Mouse (Mus musculus): ENCODE results near the gene Zfp185. TPM values are rescaled to one million over a fixed set of nuclear protein-coding genes. Genes with fewer than 3 reads are reported as not detected.
A peak's percentile ranks its signal among the peaks of the same experiment; 100 is the strongest.

Zfp185 gene
- total RNA-seq (2015; ENCODE audit: low replicate concordance): not detected in 2 replicates
- total RNA-seq (2017; ENCODE audit: low replicate concordance): not detected in 2 replicates

DNA sequence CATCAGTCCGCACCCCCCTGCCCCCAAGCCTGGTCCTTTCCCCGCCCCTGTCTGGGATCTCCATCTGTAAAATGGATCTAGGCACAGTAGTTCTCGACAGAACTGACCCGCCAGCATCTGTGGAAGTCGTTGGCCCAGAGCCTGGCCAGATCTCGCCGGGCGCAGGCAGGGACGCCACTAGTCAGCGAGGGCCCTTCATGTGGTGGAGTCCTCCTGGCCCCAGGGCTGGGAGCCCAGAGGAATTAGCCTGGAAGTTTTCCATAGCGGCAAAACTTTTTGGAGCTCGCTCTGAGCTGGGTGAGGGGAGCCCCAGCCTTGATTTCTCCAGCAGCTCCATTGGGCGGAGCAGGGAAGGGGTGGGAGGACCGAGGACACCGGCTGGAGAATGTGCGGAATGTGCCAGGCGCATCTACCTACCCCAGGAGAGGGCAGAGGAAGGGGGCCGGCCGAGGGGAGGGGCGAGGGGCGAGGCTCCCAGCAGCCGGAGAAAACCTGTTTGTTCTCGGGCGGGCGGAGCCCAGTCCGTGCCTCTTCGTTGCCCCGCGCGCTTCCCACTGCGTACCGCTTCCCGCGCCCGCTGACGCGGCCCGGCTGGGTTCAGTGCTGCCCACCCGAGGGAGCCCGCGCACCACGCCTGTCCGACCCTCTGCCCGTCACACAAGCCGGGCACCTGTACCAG is at the start of gene Zfp185:
TSS of gene Zfp185 (plus strand) at position 499 of the 679 bp plus-strand sequence.
- no peak for ATAC-seq (replicated peaks; ENCODE audit: low FRiP score, poor library complexity, severe bottlenecking)

DNA sequence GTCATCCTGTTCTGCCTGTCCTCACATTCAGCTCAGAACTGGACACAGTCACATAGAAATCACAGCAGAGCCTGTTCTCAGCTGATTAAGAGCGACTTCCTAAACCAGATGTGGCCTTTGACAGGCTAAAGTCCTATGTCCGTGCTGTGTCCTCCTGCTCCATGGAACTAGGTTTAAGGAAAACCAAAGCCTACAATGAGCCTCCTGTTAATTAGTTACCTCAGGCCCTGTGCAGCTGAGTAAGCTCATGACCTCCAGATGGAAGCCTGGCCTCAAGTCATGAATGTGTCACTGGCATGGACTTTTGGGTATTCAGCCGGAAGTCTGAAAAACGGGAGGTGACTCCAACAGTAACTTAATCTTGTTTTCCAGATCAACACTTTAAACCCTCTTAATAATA is 33.7 kb upstream of the Zfp185 start:
- no peak for ATAC-seq (replicated peaks; ENCODE audit: low FRiP score, poor library complexity, severe bottlenecking)

DNA sequence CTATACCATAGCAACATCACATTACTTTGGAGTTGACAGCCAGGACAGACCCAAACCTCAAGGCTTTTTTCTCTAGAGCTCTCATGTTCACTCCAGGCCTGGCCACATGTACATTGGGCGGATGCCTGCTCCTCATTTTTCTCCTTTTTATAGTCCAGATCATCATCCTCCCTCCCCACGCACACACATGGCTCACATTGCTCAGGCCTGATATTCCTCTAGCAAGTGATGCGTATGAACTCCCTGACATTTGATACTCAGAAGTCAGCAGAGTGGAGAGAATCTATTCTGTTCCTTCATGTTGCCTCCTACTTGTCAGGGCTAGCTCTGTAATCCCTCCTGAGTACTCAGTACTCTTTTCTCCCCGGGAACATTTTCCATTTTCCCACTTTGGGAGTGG is 30.7 kb upstream of the Zfp185 start:
- ATAC-seq (replicated peaks; ENCODE audit: low FRiP score, poor library complexity, severe bottlenecking): no peak

DNA sequence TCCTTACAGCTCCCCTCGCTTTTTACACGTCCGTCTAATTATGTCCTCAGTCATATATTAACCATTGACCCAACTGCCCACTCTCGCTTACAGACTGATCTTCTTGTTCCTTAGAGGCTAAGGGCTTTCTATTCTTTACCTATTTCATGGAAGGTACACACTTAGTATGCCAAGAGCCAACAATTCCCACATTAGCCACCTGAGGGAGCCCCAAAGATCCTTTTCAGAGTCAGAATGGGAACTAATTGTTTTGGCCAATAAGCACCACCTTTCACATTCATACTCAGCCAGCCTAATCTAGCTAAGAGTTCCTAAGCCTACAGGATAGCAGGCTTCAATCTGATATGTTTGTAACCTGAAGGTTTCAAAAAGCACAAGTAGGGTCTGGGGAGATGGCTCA is 26.7 kb upstream of the Zfp185 start:
- no peak for ATAC-seq (replicated peaks; ENCODE audit: low FRiP score, poor library complexity, severe bottlenecking)

DNA sequence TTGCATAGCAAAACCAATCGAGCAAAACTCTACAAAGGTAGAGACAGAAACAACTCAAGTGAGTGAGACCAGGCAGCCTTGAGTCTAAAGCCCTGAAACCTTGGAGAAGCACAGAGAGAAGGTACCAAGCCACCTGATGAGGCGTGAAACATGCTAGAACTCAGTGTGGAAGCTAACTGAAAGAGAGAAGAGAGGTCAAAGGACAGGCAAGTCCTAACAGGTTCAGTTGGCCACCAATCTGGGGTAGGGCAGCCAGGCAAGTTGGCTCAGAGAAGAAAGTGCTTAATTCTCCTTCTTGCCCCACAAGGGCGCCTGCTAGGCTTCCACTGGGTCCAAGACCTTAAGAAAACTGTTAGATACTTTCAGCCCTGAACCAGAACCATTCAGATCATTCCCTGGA is 25.6 kb upstream of the Zfp185 start:
- no peak for ATAC-seq (replicated peaks; ENCODE audit: low FRiP score, poor library complexity, severe bottlenecking)

DNA sequence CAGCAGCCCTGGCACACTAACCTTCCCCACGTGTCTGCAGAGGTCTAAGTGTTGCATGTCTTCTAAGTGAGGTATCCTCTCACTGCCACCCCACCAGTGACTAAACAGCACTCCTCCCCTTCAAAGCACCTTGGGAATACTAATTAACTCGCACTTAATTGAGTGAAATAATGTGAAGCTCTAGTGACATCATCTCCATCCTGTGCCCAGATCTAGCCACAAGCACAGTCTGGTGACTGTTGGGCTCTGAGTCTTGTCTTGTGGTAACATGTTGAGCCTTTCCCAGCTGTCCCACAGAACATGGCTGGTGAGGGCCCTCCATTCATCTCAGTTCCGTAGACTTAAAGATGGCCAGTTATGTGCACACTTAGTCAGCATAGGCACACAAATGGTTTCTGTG is 24.4 kb upstream of the Zfp185 start:
- no peak for ATAC-seq (replicated peaks; ENCODE audit: low FRiP score, poor library complexity, severe bottlenecking)

DNA sequence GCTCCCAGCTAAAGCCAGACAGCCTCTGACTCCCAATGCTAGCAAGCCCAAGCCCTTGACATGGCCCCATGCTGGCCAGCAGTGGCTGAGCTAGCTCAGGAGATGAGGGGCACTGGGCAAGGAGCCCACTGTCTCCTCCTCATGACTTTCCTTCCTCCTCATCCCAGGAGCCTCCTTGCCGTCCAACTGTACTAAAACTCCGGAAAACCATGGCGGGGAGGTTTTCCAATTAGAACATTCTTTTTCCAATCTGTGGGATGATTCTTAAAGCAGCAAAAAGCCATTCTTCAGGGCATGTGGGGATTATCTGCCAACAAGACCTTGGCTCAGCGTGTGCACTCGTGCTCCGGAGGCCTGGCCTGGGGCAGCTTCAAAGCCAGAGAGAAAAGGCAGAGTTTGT is 4.3 kb upstream of the Zfp185 start:
- no peak for ATAC-seq (replicated peaks; ENCODE audit: low FRiP score, poor library complexity, severe bottlenecking)

DNA sequence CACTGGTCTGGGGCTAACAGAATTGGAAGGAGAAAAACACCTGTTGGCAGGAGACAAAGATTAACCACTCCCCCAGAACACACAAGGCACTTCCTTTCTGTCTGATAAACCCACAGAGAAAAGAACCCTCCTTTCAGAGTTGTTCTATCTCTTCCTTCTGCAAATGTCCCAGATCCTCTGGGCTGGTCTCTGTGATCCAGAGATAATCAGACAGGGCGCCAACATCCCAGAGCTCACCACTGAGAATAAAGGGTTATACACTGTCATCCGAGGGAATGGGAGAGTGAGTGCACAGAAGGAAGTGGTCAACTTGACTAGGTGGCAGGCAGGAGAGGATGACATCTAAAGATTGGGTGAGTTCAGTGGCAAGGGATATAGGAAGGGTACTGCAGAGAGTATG is 1.5 kb upstream of the Zfp185 start:
- ATAC-seq (replicated peaks; ENCODE audit: low FRiP score, poor library complexity, severe bottlenecking): no peak

DNA sequence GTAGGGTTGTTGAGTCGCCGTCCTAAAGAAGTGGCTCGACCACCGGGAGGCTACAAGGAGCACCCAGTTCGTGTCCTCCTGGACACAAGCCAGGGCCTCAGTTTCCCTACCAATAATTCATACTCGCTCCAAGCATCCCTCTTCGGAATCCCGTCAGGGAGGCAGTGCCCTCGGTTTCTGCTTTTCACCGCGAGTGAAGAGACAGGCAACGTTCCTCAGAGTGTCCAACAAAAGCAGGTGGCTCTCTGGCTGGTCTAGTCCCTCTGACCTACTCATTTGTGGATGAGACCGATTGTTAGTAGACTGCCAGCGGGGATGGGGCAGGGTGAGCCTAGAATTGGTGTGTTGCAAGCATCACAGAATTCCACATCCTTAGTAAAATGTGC is 374 bp downstream of the Zfp185 start:
- no peak for ATAC-seq (replicated peaks; ENCODE audit: low FRiP score, poor library complexity, severe bottlenecking)

DNA sequence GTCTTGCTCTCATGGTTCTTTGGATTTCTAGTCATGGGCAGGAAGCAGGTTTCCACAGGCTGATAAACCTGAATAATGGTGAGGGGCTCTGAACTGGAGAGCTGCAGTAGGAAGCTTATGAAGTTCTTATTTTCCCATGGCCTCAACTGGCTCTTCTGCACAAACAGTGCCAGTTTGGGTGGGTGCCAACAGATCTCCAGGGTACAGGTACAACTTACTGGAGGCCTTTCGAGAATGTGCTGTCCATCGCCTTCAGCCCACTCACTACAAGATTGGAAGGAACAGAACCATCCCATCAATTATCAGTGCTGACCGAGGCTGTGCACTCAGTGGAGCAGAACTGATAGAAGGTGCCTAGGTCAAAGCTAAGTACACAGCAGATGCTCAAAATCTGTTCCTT is 1.3 kb downstream of the Zfp185 start:
- ATAC-seq (replicated peaks; ENCODE audit: low FRiP score, poor library complexity, severe bottlenecking): no peak

DNA sequence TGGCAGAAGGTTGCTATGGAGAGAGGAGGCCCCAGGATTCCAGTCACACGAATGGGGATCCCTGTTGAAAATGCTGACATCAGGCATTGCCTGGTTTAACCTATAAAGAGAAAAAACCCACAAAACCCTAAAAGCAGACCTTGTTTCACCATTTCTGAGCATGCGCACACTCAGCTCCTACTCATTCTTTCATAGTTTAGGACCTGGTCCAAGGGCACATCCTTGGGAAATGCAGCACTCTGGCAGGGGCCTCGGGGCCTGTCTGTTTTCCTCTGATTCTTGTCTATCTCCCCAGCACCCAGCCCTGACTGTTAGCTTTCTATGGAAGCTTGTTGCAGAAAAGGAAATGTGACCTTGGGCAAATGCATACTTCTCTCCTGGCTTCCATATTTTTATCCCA is 3.4 kb downstream of the Zfp185 start:
- ATAC-seq (replicated peaks; ENCODE audit: low FRiP score, poor library complexity, severe bottlenecking): no peak

DNA sequence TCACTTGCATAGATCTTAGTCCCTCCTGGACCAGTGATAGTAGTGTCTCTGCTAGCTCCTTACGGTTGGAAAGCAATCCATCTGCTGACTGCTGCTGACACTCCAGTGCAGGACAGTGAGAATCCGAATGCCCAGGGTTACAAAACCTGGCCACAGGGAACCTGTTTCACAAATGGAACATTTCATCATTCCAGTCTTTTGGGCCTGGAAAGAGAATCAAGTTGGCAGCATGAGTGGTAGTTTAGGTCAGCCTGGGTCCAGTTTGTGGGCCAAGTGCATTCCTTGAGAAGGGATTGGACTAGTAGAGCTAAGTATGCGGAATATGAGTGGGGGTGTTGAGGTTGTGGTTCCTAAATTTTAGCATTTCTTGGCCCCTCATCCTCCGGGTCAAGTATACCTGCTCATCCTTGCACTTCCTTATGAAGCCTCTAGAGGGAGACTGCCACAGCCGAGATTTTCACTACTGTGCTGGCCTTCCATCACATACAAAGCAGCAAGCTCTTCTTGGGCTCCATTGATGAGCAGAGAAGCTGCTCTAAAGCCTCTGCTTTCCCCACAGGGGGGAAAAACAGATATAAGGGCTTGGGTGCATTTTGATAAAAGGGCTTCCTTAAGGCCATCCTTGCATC is 5.3 kb downstream of the Zfp185 start:
- ATAC-seq (replicated peaks; ENCODE audit: low FRiP score, poor library complexity, severe bottlenecking): no peak

DNA sequence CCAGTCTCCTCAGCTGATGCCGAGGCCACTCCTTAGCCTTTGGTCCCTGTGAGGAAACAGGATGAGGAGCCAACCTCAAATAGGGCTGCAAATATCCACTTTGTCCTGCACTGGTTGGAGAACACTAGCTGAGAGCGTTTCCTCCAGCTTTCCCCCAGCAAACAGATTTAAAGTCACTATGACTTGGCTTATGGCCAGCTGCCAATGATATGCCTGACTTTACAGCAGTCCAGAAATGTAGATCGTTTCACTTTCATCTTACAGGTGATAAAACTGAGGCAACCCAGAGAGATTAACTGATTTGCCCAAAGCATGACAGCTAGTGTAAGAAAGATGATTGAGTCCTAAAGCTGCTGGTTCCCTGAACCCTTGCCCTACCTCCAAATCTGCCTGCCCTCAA is 8.4 kb downstream of the Zfp185 start:
- no peak for ATAC-seq (replicated peaks; ENCODE audit: low FRiP score, poor library complexity, severe bottlenecking)

DNA sequence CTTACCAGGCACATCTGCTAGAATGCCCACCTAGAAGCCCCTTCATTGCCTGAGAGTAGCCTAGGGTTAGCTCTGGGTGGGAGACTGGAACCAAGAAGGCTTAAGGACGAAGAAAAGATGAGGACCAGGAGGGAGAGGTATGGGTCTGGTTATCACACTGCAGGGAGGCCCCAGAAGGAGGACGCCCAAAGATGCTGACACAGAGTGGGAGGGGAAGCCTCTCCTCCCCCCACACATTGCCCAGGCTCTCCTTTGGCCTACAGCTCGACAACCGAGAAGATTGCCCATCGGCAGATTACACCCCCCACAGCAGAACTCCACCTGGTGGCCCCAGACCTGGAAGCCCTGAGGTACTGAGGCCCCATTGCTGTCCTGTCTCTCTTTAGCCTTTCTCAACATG is 16.0 kb downstream of the Zfp185 start:
- no peak for ATAC-seq (replicated peaks; ENCODE audit: low FRiP score, poor library complexity, severe bottlenecking)

DNA sequence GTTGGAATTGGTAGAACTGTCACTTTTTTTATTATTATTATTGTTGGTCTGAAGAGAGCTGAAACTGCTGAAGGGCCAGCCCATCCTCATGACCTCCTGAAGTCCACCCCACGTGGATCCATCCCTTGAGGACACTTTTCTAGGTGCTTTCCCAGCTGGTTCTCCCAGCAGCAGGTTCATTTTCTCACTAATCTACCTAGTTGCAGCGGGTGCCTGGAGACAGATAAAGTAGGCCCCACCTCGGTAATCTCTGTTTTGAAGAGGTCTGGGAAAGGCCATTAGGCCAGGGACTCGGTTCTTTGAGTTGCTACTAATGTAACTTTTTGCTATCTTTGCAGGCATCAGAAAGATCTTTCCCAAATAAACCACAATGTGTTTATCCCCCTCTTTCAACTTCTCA is 18.5 kb downstream of the Zfp185 start:
- peak; percentile 70; the same call in 1 of the 2 replicates for ATAC-seq (replicated peaks; ENCODE audit: low FRiP score, poor library complexity, severe bottlenecking)

DNA sequence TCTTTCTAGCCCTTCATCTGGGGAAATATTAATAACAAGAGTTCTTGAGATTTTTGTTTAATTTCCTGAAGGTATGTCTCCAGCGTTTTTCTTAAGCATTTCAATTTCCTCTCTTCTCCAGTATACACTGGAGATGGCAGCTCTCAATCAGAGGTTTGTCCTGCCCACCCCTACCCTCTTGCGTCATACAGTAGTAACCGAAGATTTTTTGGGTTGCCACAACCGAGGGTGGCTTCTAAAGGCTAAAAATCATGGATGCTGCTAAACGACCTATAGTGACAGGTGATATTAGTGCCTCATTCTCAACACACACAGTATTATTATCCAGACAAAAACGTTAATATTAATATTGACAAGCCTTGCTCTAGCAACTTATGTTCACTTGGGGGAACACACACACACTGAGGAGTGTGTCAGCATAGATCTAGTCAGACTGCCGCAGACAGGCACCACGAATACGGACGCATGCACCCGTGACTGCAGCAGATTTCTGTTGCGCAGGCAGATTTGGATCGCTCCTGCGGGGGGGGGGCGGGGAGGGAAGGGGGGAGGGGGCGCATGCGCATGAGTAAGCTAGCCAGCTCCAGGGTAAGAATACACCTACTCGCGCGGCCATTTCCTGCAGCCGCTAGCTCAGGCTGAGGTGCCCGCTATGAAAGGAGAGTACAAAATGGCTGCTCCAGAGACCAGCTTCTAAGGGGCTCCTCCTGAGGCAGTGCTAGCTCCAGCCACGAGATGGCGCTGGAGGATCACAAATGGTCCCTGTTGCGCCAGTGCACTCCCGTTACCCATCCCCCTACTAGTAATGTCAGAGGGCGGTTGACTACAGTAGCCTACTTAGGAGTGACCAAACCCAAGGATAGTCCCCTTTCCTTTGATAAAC is 20.7 kb downstream of the Zfp185 start:
- peak; percentile 89 for ATAC-seq (replicated peaks; ENCODE audit: low FRiP score, poor library complexity, severe bottlenecking)

DNA sequence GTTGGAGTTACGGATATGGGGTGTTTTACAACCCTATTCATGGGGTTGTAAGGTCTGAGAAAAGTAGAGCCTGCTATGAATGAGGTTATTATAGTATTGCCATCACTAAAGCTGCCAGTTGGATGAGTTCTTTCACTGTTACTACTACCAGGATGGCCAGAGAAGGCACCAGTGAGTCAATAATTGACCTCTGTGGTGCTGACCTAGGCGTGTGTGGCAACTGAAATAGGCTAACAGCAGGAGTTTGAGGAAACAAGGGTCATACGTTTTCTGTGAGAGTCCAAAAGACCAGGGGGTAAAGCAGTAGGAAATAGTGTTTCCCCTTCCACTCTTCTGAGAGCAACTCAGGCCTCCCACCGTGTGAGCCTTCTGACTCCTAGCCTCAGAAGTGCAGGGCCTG is 25.7 kb downstream of the Zfp185 start:
- no peak for ATAC-seq (replicated peaks; ENCODE audit: low FRiP score, poor library complexity, severe bottlenecking)

DNA sequence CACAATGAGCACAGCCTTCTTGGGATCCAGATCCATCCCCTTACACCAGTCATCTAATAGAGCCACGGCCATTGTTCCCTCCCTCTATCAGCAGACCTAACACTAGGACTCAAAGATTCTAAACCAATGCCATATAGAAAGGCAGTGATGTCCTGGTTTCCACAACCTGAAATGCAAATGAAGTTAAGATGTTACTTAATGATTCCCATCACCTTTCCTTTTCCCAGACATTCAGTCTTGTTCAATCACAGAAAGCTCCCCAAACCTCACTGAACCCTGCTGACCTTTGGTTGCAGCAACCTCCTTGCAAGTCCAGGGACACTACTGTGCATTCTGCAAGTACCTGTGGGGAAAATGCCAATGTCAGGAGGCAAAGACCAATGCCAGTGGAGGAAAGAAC is 49.9 kb downstream of the Zfp185 start, which contains the start of gene Pnma5:
TSS of gene Pnma5 (minus strand) at position 101 of the 400 bp plus-strand sequence.
- ATAC-seq (replicated peaks; ENCODE audit: low FRiP score, poor library complexity, severe bottlenecking): no peak

DNA sequence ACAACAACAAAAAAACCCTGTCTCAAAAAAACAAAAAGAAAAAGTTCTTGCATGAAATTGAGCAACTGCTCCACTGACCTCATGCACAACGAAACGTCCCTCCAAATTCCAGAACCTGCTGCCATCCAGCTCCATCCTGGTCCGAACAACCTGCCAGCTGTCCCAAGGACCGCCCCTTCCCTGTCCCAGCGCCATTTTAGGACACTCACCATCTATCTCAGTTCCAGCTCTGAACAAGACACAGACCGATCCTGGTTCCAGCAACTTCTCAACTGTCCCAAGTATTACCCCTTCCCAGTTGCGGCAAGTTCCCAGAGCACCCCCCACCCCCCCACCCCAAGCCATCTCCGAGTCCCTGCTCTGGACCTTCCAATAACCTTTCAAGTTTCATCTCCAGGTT is 51.7 kb downstream of the Zfp185 start:
- no peak for ATAC-seq (replicated peaks; ENCODE audit: low FRiP score, poor library complexity, severe bottlenecking)

DNA sequence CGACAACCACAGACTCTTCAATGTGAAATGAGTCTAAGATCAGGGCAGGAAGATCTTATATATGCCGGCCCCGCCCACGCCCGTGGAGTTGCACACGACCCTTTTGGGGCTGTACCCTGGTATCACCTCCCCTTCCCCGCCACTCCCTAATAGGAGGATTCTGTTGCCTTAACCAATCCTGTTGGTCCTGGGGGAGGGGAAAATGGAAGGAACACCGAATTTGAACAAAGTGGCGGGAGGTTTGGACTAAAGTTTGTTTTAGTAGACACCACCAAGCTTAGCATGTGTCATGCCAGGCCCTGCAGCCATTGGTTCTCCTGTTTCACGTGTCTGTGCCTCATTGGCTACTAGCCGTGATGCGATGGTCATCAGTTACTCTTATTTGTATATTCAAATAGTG is 52.5 kb downstream of the Zfp185 start:
- no peak for ATAC-seq (replicated peaks; ENCODE audit: low FRiP score, poor library complexity, severe bottlenecking)

Data from erythroid progenitor cell, adult 5-6 weeks (primary cell).